Mouse (Mus musculus) midbrain, embryonic 15.5 days (tissue): ENCODE results near the gene Dok5. TPM values are rescaled to one million over a fixed set of nuclear protein-coding genes. Genes with fewer than 3 reads are reported as not detected.

Source experiments
- ATAC-seq: fragments of 200-750 bp; cut with Nextera tagmentation; replicated peaks from 2 replicates; pipeline ENCODE4 v1.8.0; 2017; ENCODE audit warnings: moderate TSS enrichment
- H3K27ac ChIP-seq: fragments of 300-500 bp; sonication (generic); 2 replicates; pipeline ENCODE4 v1.5.1; 2015; ENCODE audit warnings: mild to moderate bottlenecking, inconsistent platforms
- H3K27me3 ChIP-seq: fragments of 300-500 bp; sonication (generic); replicated peaks from 2 replicates; pipeline ENCODE4 v1.6.1; 2015; ENCODE audit warnings: inconsistent platforms
- H3K36me3 ChIP-seq: fragments of 300-500 bp; sonication (generic); replicated peaks from 2 replicates; pipeline ENCODE4 v1.6.1; 2015; ENCODE audit warnings: inconsistent platforms
- H3K4me1 ChIP-seq: fragments of 300-500 bp; sonication (generic); 2 replicates; pipeline ENCODE4 v1.6.1; 2015; ENCODE audit warnings: inconsistent platforms
- H3K4me2 ChIP-seq: fragments of 300-500 bp; sonication (generic); 2 replicates; pipeline ENCODE4 v1.6.1; 2015; ENCODE audit warnings: inconsistent platforms, mild to moderate bottlenecking, moderate library complexity
- H3K4me3 ChIP-seq: fragments of 300-500 bp; sonication (generic); 2 replicates; pipeline ENCODE4 v1.5.1; 2015; ENCODE audit warnings: mild to moderate bottlenecking, inconsistent platforms
- H3K9ac ChIP-seq: fragments of 300-500 bp; sonication (generic); 2 replicates; pipeline ENCODE4 v1.6.1; 2015; ENCODE audit warnings: mild to moderate bottlenecking, inconsistent platforms
- H3K9me3 ChIP-seq: fragments of 300-500 bp; sonication (generic); 2 replicates; pipeline ENCODE4 v1.6.1; 2016; ENCODE audit warnings: inconsistent platforms
- WGBS: fragments of 180-500 bp; shearing (Covaris S2); methylation state at CpG from one replicate; pipeline ENCODE4 v1.1.7; 2015; ENCODE audit warnings: mixed read lengths; 5-methylcytosine and 5-hydroxymethylcytosine counted together
- polyA plus RNA-seq: library from polyadenylated mRNA; unstranded; fragments of >200 nt; fragmentation: Nextera tagmentation; extraction: Ambion mirVana; gene quantifications from 2 replicates; pipeline ENCODE4 v1.2.1, GENCODE M21; 2015

The Dok5 gene
- polyA plus RNA-seq, 1 experiment from 2014 or later, result 52.9 TPM

GRCm38 (mm10) chr2:170915646-170916045 lies 184.0 kb downstream of the Dok5 start:
- H3K27ac ChIP-seq, result no peak overlapping the region
- no peak for ATAC-seq
- no peak overlapping the region for H3K9ac ChIP-seq
- no peaks in the 10 kb centered on the region for H3K36me3 ChIP-seq
- no peak overlapping the region for H3K4me3 ChIP-seq
- H3K4me1 ChIP-seq, result peaks cover 9% of the 10 kb centered on the region
- H3K4me2 ChIP-seq, result no peak overlapping the region
- H3K27me3 ChIP-seq, result no peaks in the 10 kb centered on the region; the same call in 1 of the 2 replicates
- no peaks in the 10 kb centered on the region for H3K9me3 ChIP-seq
- 93% methylated on average over 8 of the region's 8 CpGs for WGBS

GRCm38 (mm10) chr2:170922260-170922659 lies 190.7 kb downstream of the Dok5 start:
- Histone ChIP-seq H3K9ac (no peak overlapping the region), H3K4me2 (no peak overlapping the region), H3K4me3 (no peak overlapping the region), H3K9me3 (no peaks in the 10 kb centered on the region), H3K4me1 (peaks cover 3% of the 10 kb centered on the region; the same call in 1 of the 2 replicates), H3K27me3 (no peaks in the 10 kb centered on the region), H3K27ac (0 out of 2 replicates have a peak overlapping the region, but pooled peaks have one; percentile 1), H3K36me3 (no peaks in the 10 kb centered on the region)
- WGBS, result 20% methylated on average over 3 of the region's 3 CpGs
- ATAC-seq, result 0 out of 2 replicates have a peak, but pooled peaks have one; percentile 50

GRCm38 (mm10) chr2:170924131-170924530 lies 192.5 kb downstream of the Dok5 start:
- 95% methylated on average over 4 of the region's 4 CpGs for WGBS
- Histone ChIP-seq H3K9me3 (no peaks in the 10 kb centered on the region), H3K27me3 (no peaks in the 10 kb centered on the region), H3K4me1 (peaks cover 3% of the 10 kb centered on the region; the same call in 1 of the 2 replicates), H3K4me3 (no peak overlapping the region), H3K4me2 (no peak overlapping the region), H3K9ac (no peak overlapping the region), H3K27ac (no peak overlapping the region), H3K36me3 (no peaks in the 10 kb centered on the region)
- ATAC-seq, result no peak

GRCm38 (mm10) chr2:170926237-170926636 lies 194.6 kb downstream of the Dok5 start:
- no peak overlapping the region for H3K9ac ChIP-seq
- no peak overlapping the region for H3K4me2 ChIP-seq
- no peaks in the 10 kb centered on the region for H3K36me3 ChIP-seq
- no peaks in the 10 kb centered on the region for H3K27me3 ChIP-seq
- H3K27ac ChIP-seq, result no peak overlapping the region
- 72% methylated on average over 9 of the region's 9 CpGs for WGBS
- no peaks in the 10 kb centered on the region for H3K9me3 ChIP-seq
- no peak overlapping the region for H3K4me3 ChIP-seq
- H3K4me1 ChIP-seq, result peaks cover 3% of the 10 kb centered on the region; the same call in 1 of the 2 replicates
- ATAC-seq, result no peak

Other genes with a start within 250 kb of the Dok5 start
- gene Pfdn4, start 235.4 kb upstream of the Dok5 start, polyA plus RNA-seq, result 103 and 110 TPM in 2 replicates
- 0.09 and 0.14 TPM in 2 replicates for gene Cyp24a1, start 234.7 kb upstream of the Dok5 start, polyA plus RNA-seq
- not detected in 2 replicates for gene 4930470P17Rik, start 129.8 kb upstream of the Dok5 start, polyA plus RNA-seq